Mouse (Mus musculus) lung, postnatal 25 days (tissue): ENCODE data around the gene Ccl17.

Experiments used
- DNase-seq: peaks from one replicate; pipeline ENCODE4 v3.0.0; 2022; ENCODE audit warnings: low spot score

Gene Ccl17

GRCm38 (mm10) chr8:94810153-94810552, at the start of gene Ccl17:
Gene Ccl17, plus strand, starts transcription at chr8:94810453.
- no peak for DNase-seq

- no peak for DNase-seq
Measured at GRCm38 (mm10) chr8:94767035-94767434, 43.2 kb upstream of the Ccl17 start.

- DNase-seq, result peak; percentile 62
Measured at GRCm38 (mm10) chr8:94770945-94771344, 39.3 kb upstream of the Ccl17 start.

- peak; percentile 90 for DNase-seq
Measured at GRCm38 (mm10) chr8:94771941-94772670, 38.1 kb upstream of the Ccl17 start, which contains the start of gene Cx3cl1. Gene Cx3cl1, plus strand, starts transcription at chr8:94772009.

GRCm38 (mm10) chr8:94773048-94773447, 37.2 kb upstream of the Ccl17 start:
- DNase-seq, result no peak

GRCm38 (mm10) chr8:94773700-94774171, 36.5 kb upstream of the Ccl17 start:
- DNase-seq, result no peak

GRCm38 (mm10) chr8:94774601-94775000, 35.7 kb upstream of the Ccl17 start:
- peak; percentile 43 for DNase-seq

GRCm38 (mm10) chr8:94776346-94776745, 33.9 kb upstream of the Ccl17 start:
- DNase-seq, result no peak

GRCm38 (mm10) chr8:94778036-94778435, 32.2 kb upstream of the Ccl17 start:
- no peak for DNase-seq

GRCm38 (mm10) chr8:94778473-94778872, 31.8 kb upstream of the Ccl17 start:
- peak; percentile 66 for DNase-seq

- DNase-seq, result no peak
Measured at GRCm38 (mm10) chr8:94778895-94779533, 31.2 kb upstream of the Ccl17 start.

GRCm38 (mm10) chr8:94779534-94780294, 30.5 kb upstream of the Ccl17 start:
- DNase-seq, result no peak

- DNase-seq, result no peak
Measured at GRCm38 (mm10) chr8:94780491-94781154, 29.6 kb upstream of the Ccl17 start.

- no peak for DNase-seq
Measured at GRCm38 (mm10) chr8:94781155-94781837, 29.0 kb upstream of the Ccl17 start.

- DNase-seq, result no peak
Measured at GRCm38 (mm10) chr8:94781838-94782235, 28.4 kb upstream of the Ccl17 start.

- no peak for DNase-seq
Measured at GRCm38 (mm10) chr8:94783890-94784289, 26.4 kb upstream of the Ccl17 start.

- peak; percentile 79 for DNase-seq
Measured at GRCm38 (mm10) chr8:94785247-94785985, 24.8 kb upstream of the Ccl17 start.

GRCm38 (mm10) chr8:94785995-94786595, 24.2 kb upstream of the Ccl17 start:
- no peak for DNase-seq

- peak; percentile 57 for DNase-seq
Measured at GRCm38 (mm10) chr8:94787524-94788501, 22.4 kb upstream of the Ccl17 start.
